Mouse (Mus musculus): ENCODE data around the gene Ferd3l. TPM values are rescaled to one million over a fixed set of nuclear protein-coding genes. Genes with fewer than 3 reads are reported as not detected.

Gene Ferd3l
- polyA plus RNA-seq, 1 experiment from 2014 or later, result not detected

- 1% methylated on average over 55 of the region's 56 CpGs for whole genome bisulfite sequencing
- Histone ChIP-seq H3K27me3 (replicated peaks) (peaks cover 64% of the 10 kb centered on the region), H3K4me1 (replicated peaks) (peaks cover 12% of the 10 kb centered on the region), H3K4me2 (replicated peaks) (peak overlapping the region; percentile 89), H3K27ac (peak overlapping the region; percentile 62; the same call in 1 of the 2 replicates), H3K36me3 (no peaks in the 10 kb centered on the region), H3K9me3 (no peaks in the 10 kb centered on the region), H3K9ac (peak overlapping the region; percentile 62), H3K4me3 (replicated peaks) (peak overlapping the region; percentile 60)
- ATAC-seq, result peak; percentile 51
Measured at GRCm38 (mm10) chr12:33958241-33959194, 30.3 kb downstream of the Ferd3l start.

- Histone ChIP-seq H3K4me1 (replicated peaks) (peaks cover 12% of the 10 kb centered on the region), H3K27me3 (replicated peaks) (peaks cover 67% of the 10 kb centered on the region), H3K4me3 (replicated peaks) (peak overlapping the region; percentile 60), H3K4me2 (replicated peaks) (peak overlapping the region; percentile 89), H3K9me3 (no peaks in the 10 kb centered on the region), H3K27ac (no peak overlapping the region), H3K36me3 (no peaks in the 10 kb centered on the region), H3K9ac (no peak overlapping the region)
- ATAC-seq, result no peak
- WGBS, result 10% methylated on average over 6 of the region's 6 CpGs
Measured at GRCm38 (mm10) chr12:33959206-33959605, 31.0 kb downstream of the Ferd3l start.

- peaks cover 68% of the 10 kb centered on the region for H3K27me3 ChIP-seq (replicated peaks)
- H3K4me2 ChIP-seq (replicated peaks), result no peak overlapping the region
- no peak overlapping the region for H3K4me3 ChIP-seq (replicated peaks)
Measured at GRCm38 (mm10) chr12:33959846-33960245, 31.6 kb downstream of the Ferd3l start.

DNA sequence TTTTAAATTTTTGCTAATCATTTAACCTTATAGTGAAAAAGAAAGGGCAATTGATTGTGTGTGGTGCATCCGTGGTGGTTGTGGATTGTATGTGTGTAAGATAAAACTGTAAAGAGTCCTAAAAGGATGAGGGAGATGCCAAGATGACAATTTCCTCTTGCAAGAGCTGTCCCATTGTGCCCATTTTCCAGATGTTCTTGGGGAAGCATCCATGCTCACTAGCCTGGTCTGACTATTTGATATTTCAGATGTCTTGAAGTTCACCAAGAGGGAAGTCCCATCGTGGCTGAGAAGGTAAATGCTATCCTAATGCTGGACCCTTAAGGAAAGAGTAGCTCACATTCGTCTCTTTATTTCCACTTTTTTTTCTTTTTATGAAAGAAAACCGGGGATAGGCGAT lies 32.8 kb downstream of the Ferd3l start:
- ATAC-seq, result no peak
- no peaks in the 10 kb centered on the region for H3K36me3 ChIP-seq
- H3K9me3 ChIP-seq, result no peaks in the 10 kb centered on the region
- H3K4me2 ChIP-seq (replicated peaks), result no peak overlapping the region
- WGBS, result 43% methylated on average over 5 of the region's 5 CpGs
- H3K4me1 ChIP-seq (replicated peaks), result peaks cover 12% of the 10 kb centered on the region
- H3K4me3 ChIP-seq (replicated peaks), result no peak overlapping the region
- peaks cover 66% of the 10 kb centered on the region for H3K27me3 ChIP-seq (replicated peaks)
- H3K9ac ChIP-seq, result no peak overlapping the region
- no peak overlapping the region for H3K27ac ChIP-seq

More at GRCm38 (mm10) chr12:33959846-33960245, 31.6 kb downstream of the Ferd3l start:
- Histone ChIP-seq H3K9ac (no peak overlapping the region), H3K4me1 (replicated peaks) (peaks cover 12% of the 10 kb centered on the region), H3K27ac (no peak overlapping the region), H3K9me3 (no peaks in the 10 kb centered on the region), H3K36me3 (no peaks in the 10 kb centered on the region)
- WGBS, result 11% methylated on average over 3 of the region's 3 CpGs
- no peak for ATAC-seq

DNA sequence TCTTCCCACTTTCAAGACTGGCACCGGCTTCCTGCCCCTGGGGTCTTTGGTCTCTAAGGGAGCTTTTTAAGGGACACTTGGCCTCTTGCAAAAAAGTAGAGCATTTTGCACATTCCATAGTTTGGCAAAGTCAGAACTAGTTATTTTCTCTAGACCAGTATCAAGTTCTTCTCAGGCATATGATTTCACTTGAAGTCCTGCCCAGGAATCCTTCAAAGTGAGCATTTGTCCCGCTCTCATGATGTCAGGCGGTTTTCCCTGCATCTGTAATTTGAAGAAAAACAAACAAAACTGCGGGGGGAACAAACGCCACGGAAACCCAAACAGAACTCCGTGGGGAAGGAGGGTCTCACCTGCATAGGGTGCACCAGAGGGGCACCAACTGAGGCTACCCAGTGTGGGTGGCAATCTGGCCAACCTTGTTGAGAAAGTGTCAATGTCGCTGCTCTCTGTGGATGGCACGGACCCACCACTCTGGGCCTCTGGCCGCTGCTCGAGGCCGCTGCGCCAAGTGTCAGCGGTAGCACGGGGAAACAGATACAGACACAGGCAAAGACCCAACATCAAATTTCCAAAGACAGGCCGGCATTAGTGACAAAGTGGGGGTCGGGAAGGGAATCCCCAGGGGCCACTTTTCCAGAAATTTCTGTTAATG lies 34.0 kb downstream of the Ferd3l start:
- no peak overlapping the region for H3K4me3 ChIP-seq (replicated peaks)
- H3K27me3 ChIP-seq (replicated peaks), result peaks cover 66% of the 10 kb centered on the region

DNA sequence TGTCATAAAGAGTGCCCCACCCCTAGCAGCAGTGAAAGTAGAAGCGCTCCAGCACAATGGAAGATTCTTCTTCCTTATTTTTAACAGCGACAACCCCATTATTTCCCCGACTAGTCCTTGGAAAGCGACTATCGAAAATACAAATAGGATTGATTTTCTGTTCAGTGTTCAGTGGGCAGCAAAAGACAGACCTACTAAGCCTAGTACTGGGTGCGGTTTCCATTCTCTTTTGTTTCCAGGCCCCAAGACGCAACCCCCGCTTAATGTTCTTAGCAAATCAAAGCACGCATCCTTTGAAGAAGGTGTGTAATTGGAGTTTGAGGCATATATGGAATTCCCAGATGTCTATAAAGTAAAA lies 34.5 kb downstream of the Ferd3l start:
- Histone ChIP-seq H3K9me3 (no peaks in the 10 kb centered on the region), H3K36me3 (no peaks in the 10 kb centered on the region), H3K4me1 (replicated peaks) (peaks cover 15% of the 10 kb centered on the region), H3K27me3 (replicated peaks) (peaks cover 67% of the 10 kb centered on the region), H3K4me3 (replicated peaks) (no peak overlapping the region), H3K4me2 (replicated peaks) (no peak overlapping the region), H3K9ac (no peak overlapping the region), H3K27ac (no peak overlapping the region)
- 32% methylated on average over 9 of the region's 9 CpGs for whole genome bisulfite sequencing
- no peak for ATAC-seq

More for the DNA sequence above, 34.0 kb downstream of the Ferd3l start:
- Histone ChIP-seq H3K27ac (no peak overlapping the region), H3K9ac (no peak overlapping the region), H3K4me1 (replicated peaks) (peaks cover 14% of the 10 kb centered on the region), H3K4me2 (replicated peaks) (no peak overlapping the region), H3K9me3 (no peaks in the 10 kb centered on the region), H3K36me3 (no peaks in the 10 kb centered on the region)
- WGBS, result 26% methylated on average over 17 of the region's 17 CpGs
- no peak for ATAC-seq

DNA sequence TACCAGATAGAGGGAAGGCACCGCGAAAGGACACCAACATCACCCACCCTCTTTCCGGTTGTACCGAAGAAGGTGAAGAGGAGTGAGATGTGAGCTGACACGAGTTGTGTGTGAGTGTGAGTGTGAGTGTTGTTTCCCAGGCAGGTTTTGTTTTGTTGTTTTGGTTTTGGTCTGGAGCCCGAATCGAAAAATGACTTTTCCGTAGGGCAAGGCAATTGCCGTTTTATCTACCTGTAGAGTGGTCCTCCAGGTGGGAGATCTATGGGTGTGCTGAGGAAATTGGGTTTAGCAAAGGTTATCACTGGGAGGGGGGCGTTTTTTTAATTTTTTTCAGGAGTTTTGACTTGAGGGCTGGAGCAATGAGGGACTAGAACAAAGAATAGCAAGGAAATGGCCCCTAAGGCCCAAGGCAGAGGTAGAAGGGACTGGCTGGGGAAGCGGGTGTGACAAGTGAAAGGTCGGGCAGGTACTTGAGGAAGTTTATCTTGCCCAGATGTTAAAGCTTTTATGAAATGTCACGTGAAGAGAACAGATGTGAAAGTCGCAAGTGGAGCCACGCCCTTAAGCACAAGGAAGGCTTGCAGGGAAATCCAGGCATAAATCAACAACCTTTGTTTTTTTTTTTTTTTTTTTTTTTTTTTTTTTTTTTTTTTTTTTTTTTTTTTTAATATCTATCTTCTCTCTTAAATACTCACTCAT lies 35.6 kb downstream of the Ferd3l start:
- Histone ChIP-seq H3K36me3 (no peaks in the 10 kb centered on the region), H3K4me1 (replicated peaks) (peaks cover 10% of the 10 kb centered on the region), H3K4me3 (replicated peaks) (no peak overlapping the region), H3K4me2 (replicated peaks) (no peak overlapping the region), H3K27ac (no peak overlapping the region), H3K9me3 (no peaks in the 10 kb centered on the region), H3K9ac (no peak overlapping the region), H3K27me3 (replicated peaks) (peaks cover 67% of the 10 kb centered on the region)
- 18% methylated on average over 15 of the region's 15 CpGs for WGBS
- no peak for ATAC-seq

GRCm38 (mm10) chr12:33964427-33964826 lies 36.2 kb downstream of the Ferd3l start:
- Histone ChIP-seq H3K27ac (no peak overlapping the region), H3K9me3 (no peaks in the 10 kb centered on the region), H3K4me1 (replicated peaks) (peaks cover 10% of the 10 kb centered on the region; the same call in 1 of the 2 replicates), H3K9ac (no peak overlapping the region), H3K36me3 (no peaks in the 10 kb centered on the region), H3K4me2 (replicated peaks) (no peak overlapping the region), H3K4me3 (replicated peaks) (no peak overlapping the region), H3K27me3 (replicated peaks) (peaks cover 62% of the 10 kb centered on the region)
- WGBS, result 36% methylated on average over 2 of the region's 2 CpGs
- no peak for ATAC-seq

DNA sequence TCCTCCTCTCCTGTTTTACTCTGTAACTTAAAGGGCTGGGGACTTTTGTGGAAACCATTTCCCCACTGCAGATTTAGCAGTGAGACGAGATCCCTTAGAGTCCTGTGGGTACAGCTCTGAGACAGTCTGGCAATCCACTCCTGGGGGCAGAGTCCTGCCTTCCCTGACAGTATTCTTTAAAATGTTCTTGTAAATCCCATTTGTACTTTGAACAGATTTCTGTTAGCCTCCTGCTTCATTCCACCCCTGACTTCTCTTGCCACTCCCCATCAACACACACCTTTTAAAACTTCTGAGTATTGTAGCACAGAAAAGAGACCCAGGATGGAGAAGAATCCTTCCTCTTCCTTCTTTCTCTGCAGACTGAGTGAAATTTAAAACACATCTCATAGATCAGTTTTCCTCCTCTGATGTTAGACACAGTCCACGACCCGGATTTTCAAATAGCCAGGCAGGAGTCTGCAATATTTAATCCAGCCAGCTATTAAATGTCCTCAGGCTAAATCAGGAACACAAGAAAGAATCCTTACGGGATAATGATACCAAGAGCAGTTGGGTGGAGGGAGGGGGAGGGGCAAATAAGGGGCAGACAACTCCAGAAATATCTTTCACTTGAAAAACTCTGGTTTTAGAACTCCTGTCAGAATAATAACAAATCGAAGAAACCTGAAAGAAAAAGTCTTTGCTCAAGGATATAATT lies 37.6 kb downstream of the Ferd3l start:
- H3K9ac ChIP-seq, result no peak overlapping the region
- 14% methylated on average over 5 of the region's 5 CpGs for WGBS
- H3K27me3 ChIP-seq (replicated peaks), result peaks cover 67% of the 10 kb centered on the region

GRCm38 (mm10) chr12:33966490-33967415 lies 38.5 kb downstream of the Ferd3l start:
- H3K4me2 ChIP-seq (replicated peaks), result peak overlapping the region; percentile 51
- H3K4me1 ChIP-seq (replicated peaks), result peaks cover 10% of the 10 kb centered on the region; the same call in 1 of the 2 replicates
- peak overlapping the region; percentile 15; the same call in 1 of the 2 replicates for H3K4me3 ChIP-seq (replicated peaks)
- ATAC-seq, result peak; percentile 39; the same call in 1 of the 2 replicates
- H3K9me3 ChIP-seq, result no peaks in the 10 kb centered on the region
- H3K9ac ChIP-seq, result no peak overlapping the region
- H3K27ac ChIP-seq, result no peak overlapping the region
- H3K36me3 ChIP-seq, result no peaks in the 10 kb centered on the region
- 1% methylated on average over 35 of the region's 35 CpGs for WGBS
- peaks cover 65% of the 10 kb centered on the region for H3K27me3 ChIP-seq (replicated peaks)

More for the DNA sequence above, 37.6 kb downstream of the Ferd3l start:
- Histone ChIP-seq H3K4me2 (replicated peaks) (no peak overlapping the region; the same call in 1 of the 2 replicates), H3K27ac (no peak overlapping the region), H3K36me3 (no peaks in the 10 kb centered on the region), H3K4me3 (replicated peaks) (no peak overlapping the region), H3K9me3 (no peaks in the 10 kb centered on the region), H3K4me1 (replicated peaks) (peaks cover 10% of the 10 kb centered on the region; the same call in 1 of the 2 replicates)
- no peak for ATAC-seq

- Histone ChIP-seq H3K9ac (no peak overlapping the region), H3K27ac (no peak overlapping the region), H3K27me3 (replicated peaks) (peaks cover 57% of the 10 kb centered on the region), H3K4me2 (replicated peaks) (peak overlapping the region; percentile 51), H3K36me3 (no peaks in the 10 kb centered on the region), H3K9me3 (no peaks in the 10 kb centered on the region), H3K4me1 (replicated peaks) (peaks cover 10% of the 10 kb centered on the region; the same call in 1 of the 2 replicates), H3K4me3 (replicated peaks) (peak overlapping the region; percentile 16; the same call in 1 of the 2 replicates)
- ATAC-seq, result peak; percentile 49; the same call in 1 of the 2 replicates
- 2% methylated on average over 21 of the region's 21 CpGs for WGBS
Measured at GRCm38 (mm10) chr12:33967514-33967913, 39.3 kb downstream of the Ferd3l start.

Measured in intestine, embryonic 15.5 days (tissue).